Mouse (Mus musculus) neural tube, embryonic 10.5 days (tissue): ENCODE data around the gene Mrpl24.

Experiments used
- DNase-seq: peaks from one replicate; pipeline ENCODE4 v3.0.0-alpha.2; 2017; ENCODE audit warnings: low spot score; ENCODE audit errors: extremely low spot score

The Mrpl24 gene

DNA sequence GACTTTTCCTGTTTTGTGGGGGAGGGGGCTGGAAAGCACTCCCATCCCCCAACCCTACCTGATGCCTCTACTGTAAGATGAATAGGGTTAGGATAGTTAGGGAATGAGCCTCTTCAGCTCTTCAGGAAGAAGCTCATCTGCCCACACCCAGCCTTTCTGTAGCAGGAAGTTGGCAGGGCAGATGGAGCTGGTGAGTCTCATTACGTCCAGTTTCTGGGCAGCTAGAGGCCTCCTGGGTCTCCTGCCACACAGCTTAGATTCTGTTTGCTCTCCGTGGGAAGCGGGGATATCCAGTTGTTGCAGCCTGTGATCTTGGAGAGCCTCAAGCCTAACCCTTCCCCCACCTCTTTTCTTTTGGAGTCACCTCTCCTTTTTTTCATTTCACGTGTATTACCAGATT, 9.4 kb upstream of the Mrpl24 start:
- no peak for DNase-seq

- DNase-seq: peak; percentile 76
These were observed 8.6 kb upstream of the Mrpl24 start for GRCm38 (mm10) chr3:87910573-87911141.

GRCm38 (mm10) chr3:87913491-87913890, 5.8 kb upstream of the Mrpl24 start:
- no peak for DNase-seq

DNA sequence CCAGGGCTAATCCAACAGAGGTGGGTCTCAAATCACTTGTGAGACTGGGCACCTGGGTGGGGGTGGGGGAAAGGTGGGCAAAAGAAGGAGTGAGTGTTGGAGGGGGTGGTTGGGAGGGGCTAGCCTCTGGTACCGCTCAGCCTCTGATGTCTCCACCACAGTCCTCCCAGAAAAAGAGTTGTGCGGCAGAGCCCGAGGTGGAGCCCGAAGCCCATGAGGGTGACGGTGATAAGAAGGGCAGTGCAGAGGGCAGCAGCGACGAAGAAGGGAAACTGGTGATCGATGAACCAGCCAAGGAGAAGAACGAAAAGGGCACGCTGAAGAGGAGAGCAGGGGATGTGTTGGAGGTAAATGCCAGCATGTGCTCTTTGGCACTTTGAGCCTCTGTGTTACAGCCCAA, 5.4 kb upstream of the Mrpl24 start:
- DNase-seq: no peak

GRCm38 (mm10) chr3:87916990-87917389, 2.3 kb upstream of the Mrpl24 start:
- no peak for DNase-seq

GRCm38 (mm10) chr3:87918551-87918950, 755 bp upstream of the Mrpl24 start:
- DNase-seq: no peak

DNA sequence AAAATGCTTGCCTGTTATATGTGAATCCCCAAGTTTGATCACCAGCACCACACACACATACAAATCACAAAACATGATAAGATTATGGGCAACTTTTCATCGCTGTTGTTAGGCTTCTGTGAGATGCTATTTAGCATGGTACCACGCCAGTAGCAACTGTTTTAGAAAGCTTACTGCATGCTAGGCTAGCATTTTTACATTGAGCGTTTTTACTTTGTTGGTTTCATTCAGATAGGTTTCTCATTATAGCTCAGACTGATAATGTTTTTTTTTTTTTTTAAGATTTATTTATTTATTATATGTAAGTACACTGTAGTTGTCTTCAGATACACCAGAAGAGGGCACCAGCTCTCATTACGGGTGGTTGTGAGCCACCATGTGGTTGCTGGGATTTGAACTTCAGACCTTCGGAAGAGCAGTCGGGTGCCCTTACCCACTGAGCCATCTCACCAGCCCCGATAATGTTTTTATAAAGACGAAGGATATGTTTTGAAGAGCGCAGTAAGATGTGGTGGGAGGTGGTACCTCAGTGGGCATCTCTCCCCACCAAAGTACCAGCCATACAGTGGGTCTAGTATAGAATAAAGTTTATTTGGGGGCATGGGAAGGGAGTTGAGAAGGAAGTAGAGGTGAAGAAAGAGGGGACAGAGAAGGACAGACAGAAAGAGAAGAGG, 1.1 kb downstream of the Mrpl24 start:
- no peak for DNase-seq

- DNase-seq: no peak
These were observed 5.7 kb downstream of the Mrpl24 start for GRCm38 (mm10) chr3:87924996-87925395.

DNA sequence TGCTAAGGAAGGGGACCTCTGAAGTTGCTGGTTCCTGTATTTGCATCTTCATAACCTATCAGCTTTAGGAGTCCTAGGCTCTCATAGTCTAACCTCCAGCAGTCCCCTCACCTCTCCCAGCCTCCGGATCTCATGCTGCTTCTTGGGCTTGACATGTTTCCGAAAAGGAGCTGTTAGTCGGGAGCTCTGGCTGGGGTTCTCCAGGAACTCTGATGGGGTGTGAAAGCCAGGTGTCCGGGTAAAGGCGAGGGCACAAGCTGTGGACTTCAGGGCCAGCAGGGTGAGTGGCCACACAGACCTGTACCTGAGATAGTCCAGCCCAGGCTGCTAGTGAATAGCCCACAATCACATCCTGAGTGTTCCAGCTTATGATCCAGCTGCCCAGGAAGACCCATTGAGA, 8.1 kb downstream of the Mrpl24 start:
- DNase-seq: no peak

GRCm38 (mm10) chr3:87929341-87930077, 10.2 kb downstream of the Mrpl24 start:
- DNase-seq: no peak

DNA sequence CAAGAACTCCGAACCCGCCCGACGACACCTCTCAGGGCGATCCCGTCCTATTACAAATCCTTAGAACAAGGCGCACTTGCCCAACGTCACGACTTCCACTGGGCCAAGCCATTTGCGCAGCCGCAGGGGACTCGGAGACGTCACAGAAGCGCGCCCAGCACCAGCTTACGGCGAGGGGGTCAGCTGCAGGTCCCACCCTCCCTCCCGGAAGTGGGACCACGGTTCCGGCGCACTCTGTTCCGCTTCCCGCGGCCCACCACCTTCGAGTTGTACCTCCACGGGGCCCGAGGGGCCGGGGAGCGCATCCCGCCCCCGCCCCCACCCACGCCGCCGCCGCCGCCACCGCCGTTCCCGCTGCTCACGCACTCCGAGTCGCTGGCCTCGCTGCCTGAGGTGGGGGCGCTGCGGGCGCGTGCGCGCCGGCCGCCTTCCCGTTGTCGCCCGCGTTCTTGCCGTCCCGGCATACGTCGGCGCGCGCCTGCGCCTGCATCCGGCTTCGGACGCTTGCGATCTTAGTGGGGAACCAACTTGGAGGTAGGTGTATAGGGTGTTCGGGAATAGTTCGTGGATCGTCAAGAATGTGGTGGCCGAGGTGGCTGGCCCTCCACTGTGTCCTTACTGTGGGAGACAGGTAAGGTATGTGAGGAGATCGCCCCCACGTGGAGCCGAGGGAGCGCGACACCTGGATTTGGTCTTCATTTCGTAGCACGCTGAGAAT, 10.9 kb downstream of the Mrpl24 start, which contains the start of the genes Isg20l2 and Rrnad1:
TSS of gene Isg20l2 (plus strand) at position 237 of the 718 bp plus-strand sequence.
TSS of gene Rrnad1 (minus strand) at position 640 of the 718 bp plus-strand sequence.
- peak; percentile 97 for DNase-seq

DNA sequence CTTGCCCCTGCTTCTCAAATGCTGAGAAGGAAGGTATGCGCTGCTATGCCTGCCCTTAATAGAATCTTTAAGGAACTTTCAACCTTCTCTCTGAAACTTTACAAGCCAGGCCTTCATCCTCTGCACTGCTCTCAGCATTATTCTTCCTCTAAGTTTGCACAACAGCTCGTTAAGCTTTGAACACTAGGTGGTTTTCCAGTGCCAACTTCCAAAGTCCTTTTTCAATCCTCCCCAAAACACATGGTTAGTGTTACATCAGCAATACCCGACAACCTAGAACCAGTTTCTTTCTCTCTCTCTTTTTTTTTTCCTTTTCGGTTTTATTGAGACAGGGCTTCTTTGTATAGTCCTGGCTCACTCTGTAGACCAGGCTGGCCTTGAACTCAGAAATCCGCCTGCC, 14.7 kb downstream of the Mrpl24 start:
- no peak for DNase-seq

DNA sequence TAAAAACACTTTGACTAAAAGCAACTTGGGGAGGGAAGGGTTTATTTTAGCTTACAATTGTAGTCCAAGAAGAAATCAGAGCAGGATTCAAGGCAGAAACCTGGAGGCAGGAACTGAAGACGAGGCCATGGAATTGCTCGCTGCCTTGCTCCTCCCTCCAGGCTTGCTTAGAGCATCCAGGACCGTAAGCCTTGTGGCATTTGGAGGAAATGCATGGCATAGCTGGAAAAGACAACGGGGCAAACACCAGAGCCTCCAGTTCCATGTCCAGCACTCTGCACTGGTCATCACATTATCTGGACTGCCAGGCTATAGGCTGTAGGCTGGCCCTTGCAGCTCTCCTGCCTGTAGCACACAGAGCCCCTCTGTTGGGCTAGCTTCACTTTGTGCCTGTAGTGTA, 15.2 kb downstream of the Mrpl24 start:
- no peak for DNase-seq

DNA sequence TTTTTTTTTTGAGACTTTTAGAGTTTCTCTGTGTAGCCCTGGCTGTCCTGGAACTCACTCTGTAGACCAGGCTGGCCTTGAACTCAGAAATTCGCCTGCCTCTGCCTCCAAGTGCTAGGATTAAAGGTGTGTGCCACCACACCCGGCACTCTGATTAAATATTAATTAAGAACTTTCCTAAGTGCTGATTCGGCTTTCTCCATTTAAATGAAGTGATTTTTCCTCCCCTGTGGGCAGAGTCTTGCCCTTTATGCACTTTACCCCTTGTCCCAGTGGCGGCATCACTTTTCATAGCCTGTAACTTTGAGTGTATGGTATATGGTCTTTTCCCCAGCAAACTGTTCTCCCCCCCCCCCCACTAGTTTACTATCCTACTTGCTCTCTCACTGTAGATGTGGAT, 15.9 kb downstream of the Mrpl24 start:
- DNase-seq: no peak

DNA sequence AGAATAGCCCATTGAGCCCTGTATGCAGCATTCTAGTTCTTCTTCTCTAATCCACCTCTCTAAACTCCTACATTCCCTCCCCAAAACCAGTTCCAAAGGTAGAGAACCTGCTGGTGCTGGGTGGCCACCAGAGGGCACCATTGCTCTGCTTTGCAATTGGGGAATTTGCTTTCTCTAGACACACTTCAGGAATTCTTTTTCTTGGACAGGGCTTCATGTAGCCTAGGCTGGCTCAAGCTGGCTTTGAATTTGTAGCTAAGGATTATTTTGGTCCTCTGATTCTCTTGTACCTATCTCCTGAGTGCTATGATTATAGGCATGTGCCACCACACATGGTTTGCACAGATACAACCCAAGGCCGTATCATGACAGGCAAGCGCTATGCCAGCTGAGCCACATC, 16.5 kb downstream of the Mrpl24 start:
- peak; percentile 86 for DNase-seq

DNA sequence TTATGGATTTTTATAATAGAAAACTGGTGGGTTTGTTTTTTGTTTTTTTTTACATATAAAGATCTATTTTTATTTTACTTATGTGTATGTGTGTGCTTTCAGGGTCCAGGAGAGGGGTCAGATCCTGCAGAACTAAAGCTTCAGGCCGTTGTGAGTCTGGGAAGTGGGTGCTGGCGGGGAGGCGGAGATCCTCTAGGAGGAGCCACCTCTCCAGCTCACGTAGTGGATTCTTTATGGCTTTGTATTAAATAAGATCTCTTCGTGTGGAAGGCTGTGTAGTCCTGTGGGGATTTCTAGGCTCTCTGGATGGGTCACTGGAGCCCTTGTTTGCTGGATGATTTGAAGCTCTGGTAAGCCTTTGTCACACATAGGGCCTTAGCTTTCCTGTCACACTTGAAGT, 21.3 kb downstream of the Mrpl24 start:
- DNase-seq: no peak

DNA sequence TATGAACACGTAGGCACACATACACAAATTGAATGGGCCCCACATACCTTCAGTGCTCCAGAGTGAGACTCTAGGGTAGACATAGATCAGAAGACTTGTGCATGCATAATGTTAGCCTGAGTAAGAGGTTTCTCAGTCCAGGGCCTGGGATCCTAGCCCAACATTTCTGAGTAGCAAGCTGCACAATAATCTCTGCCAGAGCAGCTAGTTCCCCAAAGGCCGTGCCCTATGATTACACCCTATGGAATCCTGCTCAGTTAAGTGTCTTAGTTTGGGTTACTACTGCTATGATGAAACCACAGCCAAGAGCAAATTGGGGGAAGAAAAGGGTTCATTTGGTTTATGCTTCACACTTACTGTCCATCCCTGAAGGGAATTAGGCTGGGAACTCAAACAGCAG, 23.2 kb downstream of the Mrpl24 start:
- no peak for DNase-seq

GRCm38 (mm10) chr3:87943586-87943985, 24.3 kb downstream of the Mrpl24 start:
- no peak for DNase-seq

DNA sequence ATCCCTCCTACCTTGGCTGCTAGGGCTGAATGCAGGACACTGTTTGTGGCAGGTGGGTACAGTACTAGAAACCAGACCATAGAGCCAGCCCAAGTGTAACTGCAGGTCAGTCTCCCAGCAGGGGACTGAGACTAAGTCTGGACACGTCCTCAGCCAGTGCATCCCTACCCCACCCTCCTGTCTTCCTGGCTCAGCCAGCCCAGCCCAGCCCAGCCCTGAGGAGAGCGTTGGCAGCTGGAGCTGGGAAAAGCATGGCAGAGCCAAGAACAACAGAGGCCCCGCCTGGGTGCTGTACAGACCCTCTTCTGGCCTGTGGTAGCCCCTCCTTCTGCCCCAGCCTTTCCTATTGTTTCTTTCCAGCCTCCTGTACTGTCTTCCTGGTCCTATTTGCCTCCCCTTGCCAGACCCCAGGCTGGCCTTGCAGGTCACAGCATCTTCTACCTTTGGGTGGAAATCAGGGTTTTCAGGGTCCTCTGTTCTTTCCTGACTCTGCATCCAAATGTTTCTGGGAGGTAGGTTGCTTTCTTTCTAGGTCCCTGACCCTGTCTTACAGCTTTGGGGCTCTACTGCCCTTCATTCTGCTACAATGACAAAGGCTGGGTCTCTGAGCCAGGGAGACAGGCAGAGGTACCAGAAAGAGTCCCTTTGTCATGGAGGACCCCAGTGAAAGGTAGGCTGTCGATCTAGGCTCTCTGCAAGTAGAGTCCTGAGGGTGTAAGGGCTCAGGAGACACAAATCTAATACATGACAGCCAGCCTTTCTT, 25.7 kb downstream of the Mrpl24 start:
- peak; percentile 44 for DNase-seq

DNA sequence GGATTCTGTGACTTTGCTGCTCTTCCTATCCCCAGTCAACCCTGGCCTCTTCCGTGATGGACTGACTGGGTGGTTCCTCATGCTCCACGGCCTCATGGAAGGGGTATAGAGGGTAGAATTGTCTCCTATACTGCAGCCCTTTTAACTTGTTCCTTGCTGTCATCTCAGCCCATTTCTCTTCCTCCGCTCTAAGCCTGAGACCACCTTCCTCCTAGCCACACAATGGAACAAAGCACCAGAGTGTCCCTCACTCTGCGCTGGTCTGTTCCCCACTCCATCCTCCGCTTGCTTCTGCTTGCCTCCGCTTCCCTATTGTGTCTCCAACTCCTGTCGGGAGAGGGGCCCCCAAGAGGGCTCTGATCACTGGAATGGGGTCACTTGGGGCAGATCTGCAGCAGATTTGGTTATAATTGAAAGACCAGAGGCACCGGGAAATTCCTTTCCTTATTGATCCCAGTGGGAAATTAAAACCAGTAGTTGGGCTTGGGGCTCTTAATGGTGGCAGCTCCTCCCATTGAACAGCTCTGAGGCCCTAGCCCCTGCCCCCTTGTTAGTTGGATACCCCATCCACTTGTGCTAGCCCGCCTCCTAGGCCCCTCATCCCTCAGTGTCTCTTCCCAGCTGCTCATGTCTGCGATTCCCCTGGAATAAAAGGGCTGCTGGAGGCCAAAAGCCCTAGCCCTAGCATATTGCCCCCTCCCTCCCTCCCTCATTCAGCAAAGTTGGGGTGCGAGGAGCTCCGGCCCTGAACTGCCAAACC, 26.7 kb downstream of the Mrpl24 start:
- peak; percentile 64 for DNase-seq

DNA sequence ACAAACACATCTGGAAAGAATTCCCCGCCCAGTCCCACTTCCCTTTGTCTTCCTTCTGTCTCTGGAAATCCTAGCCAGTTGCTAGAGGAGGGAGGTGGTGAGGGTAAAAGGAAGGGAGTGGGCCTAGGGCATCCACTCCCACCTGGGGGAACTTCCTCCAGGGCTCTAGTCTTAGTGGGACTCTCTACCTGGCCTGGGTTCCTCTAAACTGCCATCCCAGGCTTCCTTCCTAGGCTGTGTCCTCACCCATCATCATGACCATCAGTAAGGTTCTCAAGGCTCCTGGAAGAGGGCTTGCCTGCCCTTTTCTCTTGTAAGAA, 27.2 kb downstream of the Mrpl24 start:
- DNase-seq: no peak
